Mouse (Mus musculus): ENCODE measurements around the gene Rab5c. TPM values are rescaled to one million over a fixed set of nuclear protein-coding genes. Genes with fewer than 3 reads are reported as not detected.
A peak's percentile ranks its signal among the peaks of the same experiment; 100 is the strongest.

Gene Rab5c
- polyA plus RNA-seq, 1 experiment from 2014 or later, result 34.7 TPM

DNA sequence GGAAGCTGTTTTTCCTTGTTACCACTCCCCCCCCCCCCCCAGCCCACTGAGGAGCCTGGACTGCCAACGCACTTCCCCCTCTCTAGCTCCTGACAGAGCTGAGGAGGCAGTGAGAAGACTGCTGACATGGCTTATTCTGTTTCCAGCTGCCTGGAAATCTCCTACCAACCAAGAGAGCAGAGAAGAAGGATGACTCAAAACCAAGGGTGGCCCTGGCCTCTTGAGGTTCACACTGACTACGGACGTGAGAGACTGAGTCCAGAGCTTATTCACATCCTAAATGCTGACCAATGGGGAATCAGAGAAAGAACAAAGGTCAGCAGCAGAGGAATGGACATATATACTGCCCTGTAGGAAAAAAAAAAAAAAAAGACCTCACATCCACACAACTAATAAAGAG, 18.7 kb downstream of the Rab5c start:
- Histone ChIP-seq H3K9me3 (replicated peaks; ENCODE audit: low read length) (no peaks in the 10 kb centered on the region), H3K9ac (ENCODE audit: low read depth, low read length) (no peak overlapping the region), H3K27me3 (ENCODE audit: insufficient read depth, low read length) (no peaks in the 10 kb centered on the region), H3K36me3 (ENCODE audit: insufficient read depth, low read length) (peaks cover 28% of the 10 kb centered on the region), H3K27ac (peak overlapping the region; percentile 19; the same call in 1 of the 2 replicates), H3K4me1 (replicated peaks; ENCODE audit: insufficient read depth, low read length) (peaks cover 7% of the 10 kb centered on the region; the same call in 1 of the 2 replicates), H3K4me3 (replicated peaks; ENCODE audit: low read depth, low read length) (no peak overlapping the region), H3K4me2 (ENCODE audit: low read length) (no peak overlapping the region)
- WGBS, result 74% methylated on average over 3 of the region's 3 CpGs
- TF ChIP-seq CTCF (IDR thresholded peaks at IDR 0.05; ENCODE audit: low read depth), result no peak
- ATAC-seq (replicated peaks; ENCODE audit: low FRiP score, low read depth) (peak; percentile 38; the same call in 1 of the 2 replicates), DNase-seq (ENCODE audit: low spot score) (no peak)

DNA sequence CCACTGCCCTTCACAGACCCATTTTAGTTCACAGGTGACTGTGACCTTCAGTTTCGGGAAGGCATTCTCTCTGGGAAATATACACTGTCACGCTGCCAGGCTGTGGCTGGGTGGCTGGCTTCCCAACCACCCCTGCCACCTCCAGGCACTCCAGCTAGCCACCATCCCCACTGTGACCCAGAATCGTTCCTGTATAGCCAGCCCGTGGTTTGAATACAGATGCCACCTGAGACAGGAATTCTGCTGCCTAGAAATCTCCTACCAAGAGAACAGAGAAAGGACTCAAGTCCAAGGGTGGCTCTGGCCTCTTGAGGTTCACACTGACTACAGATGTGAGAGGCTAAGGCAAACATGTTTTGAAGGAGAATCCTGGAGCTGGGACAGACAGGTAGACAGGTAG, 19.1 kb downstream of the Rab5c start:
- WGBS, result 90% methylated on average over 4 of the region's 4 CpGs
- no peaks in the 10 kb centered on the region for H3K27me3 ChIP-seq (ENCODE audit: insufficient read depth, low read length)
- H3K9me3 ChIP-seq (replicated peaks; ENCODE audit: low read length), result no peaks in the 10 kb centered on the region
- H3K4me3 ChIP-seq (replicated peaks; ENCODE audit: low read depth, low read length), result no peak overlapping the region
- peaks cover 11% of the 10 kb centered on the region; the same call in 1 of the 2 replicates for H3K4me1 ChIP-seq (replicated peaks; ENCODE audit: insufficient read depth, low read length)
- no peak overlapping the region for H3K9ac ChIP-seq (ENCODE audit: low read depth, low read length)
- ATAC-seq (replicated peaks; ENCODE audit: low FRiP score, low read depth) (no peak), DNase-seq (ENCODE audit: low spot score) (no peak)
- H3K27ac ChIP-seq, result 0 out of 2 replicates have a peak overlapping the region, but pooled peaks have one; percentile 19
- no peak for TF ChIP-seq CTCF (IDR thresholded peaks at IDR 0.05; ENCODE audit: low read depth)
- no peak overlapping the region for H3K4me2 ChIP-seq (ENCODE audit: low read length)
- H3K36me3 ChIP-seq (ENCODE audit: insufficient read depth, low read length), result peaks cover 28% of the 10 kb centered on the region

DNA sequence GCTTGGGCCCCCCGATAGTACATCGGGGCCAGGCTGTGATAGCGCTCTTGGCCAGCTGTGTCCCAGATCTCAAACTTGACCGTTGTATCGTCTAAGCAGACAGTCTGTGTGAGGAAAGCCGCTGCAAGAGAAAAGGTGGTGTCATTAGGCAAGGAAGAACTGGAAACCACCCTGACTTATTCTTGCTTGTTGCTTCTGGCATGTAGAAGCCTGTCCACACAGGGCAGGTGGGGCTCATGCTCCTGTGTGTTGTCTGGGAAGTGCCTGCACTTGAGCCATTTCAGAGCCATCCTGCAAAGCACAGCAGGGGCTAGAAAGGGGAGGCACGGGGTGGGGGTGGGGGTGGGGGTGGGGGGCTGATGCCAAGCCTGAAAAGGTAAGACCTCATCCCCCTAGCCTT, 19.6 kb downstream of the Rab5c start:
- H3K4me3 ChIP-seq (replicated peaks; ENCODE audit: low read depth, low read length), result no peak overlapping the region
- H3K4me2 ChIP-seq (ENCODE audit: low read length), result no peak overlapping the region
- H3K4me1 ChIP-seq (replicated peaks; ENCODE audit: insufficient read depth, low read length), result peaks cover 15% of the 10 kb centered on the region; the same call in 1 of the 2 replicates
- TF ChIP-seq CTCF (IDR thresholded peaks at IDR 0.05; ENCODE audit: low read depth), result no peak
- H3K27me3 ChIP-seq (ENCODE audit: insufficient read depth, low read length), result no peaks in the 10 kb centered on the region
- 0 out of 2 replicates have a peak overlapping the region, but pooled peaks have one; percentile 19 for H3K27ac ChIP-seq
- H3K9ac ChIP-seq (ENCODE audit: low read depth, low read length), result no peak overlapping the region
- H3K9me3 ChIP-seq (replicated peaks; ENCODE audit: low read length), result no peaks in the 10 kb centered on the region
- 94% methylated on average over 7 of the region's 7 CpGs for WGBS
- DNase-seq (ENCODE audit: low spot score) (no peak), ATAC-seq (replicated peaks; ENCODE audit: low FRiP score, low read depth) (no peak)
- H3K36me3 ChIP-seq (ENCODE audit: insufficient read depth, low read length), result peaks cover 28% of the 10 kb centered on the region

DNA sequence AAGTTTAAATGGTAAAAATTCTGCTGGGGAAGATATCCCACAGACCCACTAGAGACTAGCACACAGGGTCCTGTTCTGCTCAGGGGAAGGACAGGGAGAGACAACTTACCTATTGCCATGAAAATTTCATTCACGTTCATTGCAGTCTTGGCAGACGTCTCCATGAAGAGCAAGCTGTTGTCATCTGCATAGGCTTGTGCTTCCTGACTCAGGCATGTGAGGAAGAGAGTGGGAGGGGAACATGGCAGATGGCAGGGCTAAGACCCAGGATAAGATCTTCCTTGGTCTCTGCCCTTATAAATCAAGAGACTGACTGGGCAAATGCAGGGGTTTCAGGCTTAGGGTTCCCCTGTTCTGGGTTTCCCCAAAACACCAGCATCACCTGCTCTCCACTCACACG, 21.4 kb downstream of the Rab5c start:
- DNase-seq (ENCODE audit: low spot score), result no peak
- TF ChIP-seq CTCF (IDR thresholded peaks at IDR 0.05; ENCODE audit: low read depth), result no peak
- peaks cover 28% of the 10 kb centered on the region for H3K36me3 ChIP-seq (ENCODE audit: insufficient read depth, low read length)

DNA sequence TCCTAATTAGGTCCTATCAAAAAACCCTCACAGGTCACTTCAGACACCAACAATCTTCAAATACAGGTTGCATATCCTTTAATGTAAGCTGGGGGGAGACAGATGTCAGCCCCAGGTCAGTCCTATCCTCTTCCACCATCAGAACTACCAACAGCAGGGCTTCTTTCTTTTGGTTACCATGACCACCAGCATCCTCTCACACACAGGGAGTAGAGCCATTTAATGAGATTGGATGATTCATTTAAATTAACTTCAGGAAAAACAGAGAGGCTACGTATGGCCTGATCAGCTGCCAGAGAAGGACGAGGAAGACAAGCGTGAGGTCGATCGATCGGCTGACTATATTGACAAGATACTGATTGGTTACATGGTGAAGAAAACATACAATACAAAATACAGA, 23.1 kb downstream of the Rab5c start:
- Histone ChIP-seq H3K27ac (no peak overlapping the region), H3K36me3 (ENCODE audit: insufficient read depth, low read length) (peaks cover 31% of the 10 kb centered on the region), H3K4me2 (ENCODE audit: low read length) (no peak overlapping the region), H3K9me3 (replicated peaks; ENCODE audit: low read length) (no peaks in the 10 kb centered on the region), H3K9ac (ENCODE audit: low read depth, low read length) (no peak overlapping the region), H3K4me1 (replicated peaks; ENCODE audit: insufficient read depth, low read length) (peaks cover 19% of the 10 kb centered on the region; the same call in 1 of the 2 replicates), H3K4me3 (replicated peaks; ENCODE audit: low read depth, low read length) (no peak overlapping the region), H3K27me3 (ENCODE audit: insufficient read depth, low read length) (no peaks in the 10 kb centered on the region)
- ATAC-seq (replicated peaks; ENCODE audit: low FRiP score, low read depth), result no peak
- no peak for DNase-seq (ENCODE audit: low spot score)
- TF ChIP-seq CTCF (IDR thresholded peaks at IDR 0.05; ENCODE audit: low read depth), result no peak
- WGBS, result 87% methylated on average over 6 of the region's 6 CpGs

More for the DNA sequence above, 21.4 kb downstream of the Rab5c start:
- no peaks in the 10 kb centered on the region for H3K27me3 ChIP-seq (ENCODE audit: insufficient read depth, low read length)
- ATAC-seq (replicated peaks; ENCODE audit: low FRiP score, low read depth), result no peak
- peaks cover 15% of the 10 kb centered on the region; the same call in 1 of the 2 replicates for H3K4me1 ChIP-seq (replicated peaks; ENCODE audit: insufficient read depth, low read length)
- no peaks in the 10 kb centered on the region for H3K9me3 ChIP-seq (replicated peaks; ENCODE audit: low read length)
- H3K4me3 ChIP-seq (replicated peaks; ENCODE audit: low read depth, low read length), result no peak overlapping the region
- no peak overlapping the region for H3K9ac ChIP-seq (ENCODE audit: low read depth, low read length)
- WGBS, result 86% methylated on average over 3 of the region's 3 CpGs
- no peak overlapping the region for H3K27ac ChIP-seq
- H3K4me2 ChIP-seq (ENCODE audit: low read length), result no peak overlapping the region

DNA sequence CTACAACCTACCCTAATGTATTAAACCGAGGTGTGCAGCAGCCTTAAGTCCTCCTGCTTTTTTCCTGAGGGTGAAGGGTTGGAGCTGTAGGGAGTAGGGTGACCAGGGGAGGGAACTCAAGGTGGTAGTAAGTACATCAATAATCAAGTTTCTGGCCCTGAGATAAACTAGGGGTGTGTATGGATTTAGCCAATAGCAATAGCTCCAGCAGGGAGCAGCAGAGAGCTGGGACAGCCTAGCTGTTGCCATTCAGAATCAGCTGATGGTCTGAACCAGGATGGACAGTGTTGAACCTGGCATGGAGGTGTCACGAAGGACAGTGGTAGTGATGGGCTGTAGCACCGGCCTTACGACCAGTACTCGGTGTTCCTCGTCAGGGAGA, 23.5 kb downstream of the Rab5c start:
- DNase-seq (ENCODE audit: low spot score) (peak; percentile 87), ATAC-seq (replicated peaks; ENCODE audit: low FRiP score, low read depth) (peak; percentile 19)
- peak overlapping the region; percentile 58 for H3K4me2 ChIP-seq (ENCODE audit: low read length)
- H3K9me3 ChIP-seq (replicated peaks; ENCODE audit: low read length), result no peaks in the 10 kb centered on the region
- H3K4me3 ChIP-seq (replicated peaks; ENCODE audit: low read depth, low read length), result peak overlapping the region; percentile 11; the same call in 1 of the 2 replicates
- peak; percentile 87 for TF ChIP-seq CTCF (IDR thresholded peaks at IDR 0.05; ENCODE audit: low read depth)
- peaks cover 31% of the 10 kb centered on the region for H3K36me3 ChIP-seq (ENCODE audit: insufficient read depth, low read length)
- peak overlapping the region; percentile 50; the same call in 1 of the 2 replicates for H3K9ac ChIP-seq (ENCODE audit: low read depth, low read length)
- H3K27me3 ChIP-seq (ENCODE audit: insufficient read depth, low read length), result no peaks in the 10 kb centered on the region
- H3K27ac ChIP-seq, result peak overlapping the region; percentile 70
- WGBS, result 49% methylated on average over 6 of the region's 6 CpGs
- peaks cover 19% of the 10 kb centered on the region; the same call in 1 of the 2 replicates for H3K4me1 ChIP-seq (replicated peaks; ENCODE audit: insufficient read depth, low read length)
